Mouse (Mus musculus) neural tube, embryonic 11.5 days (tissue): ENCODE measurements around the gene B3galt1. TPM values are rescaled to one million over a fixed set of nuclear protein-coding genes. Genes with fewer than 3 reads are reported as not detected.
A peak's percentile ranks its signal among the peaks of the same experiment; 100 is the strongest.

Experiments used
- ATAC-seq: fragments of 200-750 bp; cut with Nextera tagmentation; 2 replicates; pipeline ENCODE4 v1.8.0; 2017; ENCODE audit warnings: moderate number of reproducible peaks, mild to moderate bottlenecking, moderate TSS enrichment, moderate library complexity; ENCODE audit not compliant: insufficient read depth, low FRiP score, low TSS enrichment
- DNase-seq: peaks from one replicate; pipeline ENCODE4 v3.0.0-alpha.2; 2015; ENCODE audit warnings: low spot score
- H3K27ac ChIP-seq: fragments of 300-500 bp; sonication (generic); 2 replicates; pipeline ENCODE4 v1.5.1; 2014; ENCODE audit warnings: low read depth, mild to moderate bottlenecking, low read length
- H3K27me3 ChIP-seq: fragments of 300-500 bp; sonication (generic); 2 replicates; pipeline ENCODE4 v1.6.1; 2014; ENCODE audit warnings: mild to moderate bottlenecking, low read length, mixed read lengths; ENCODE audit not compliant: control insufficient read depth, insufficient read depth
- H3K36me3 ChIP-seq: fragments of 300-500 bp; sonication (generic); 2 replicates; pipeline ENCODE4 v1.6.1; 2014; ENCODE audit warnings: mild to moderate bottlenecking, low read length, moderate library complexity, mixed read lengths; ENCODE audit not compliant: control insufficient read depth, insufficient read depth
- H3K4me1 ChIP-seq: fragments of 300-500 bp; sonication (generic); 2 replicates; pipeline ENCODE4 v1.6.1; 2014; ENCODE audit warnings: low read length, mixed read lengths; ENCODE audit not compliant: control insufficient read depth, insufficient read depth
- H3K4me2 ChIP-seq: fragments of 300-500 bp; sonication (generic); 2 replicates; pipeline ENCODE4 v1.6.1; 2014; ENCODE audit warnings: low read depth, mild to moderate bottlenecking, moderate library complexity
- H3K4me3 ChIP-seq: fragments of 300-500 bp; sonication (generic); 2 replicates; pipeline ENCODE4 v1.5.1; 2014; ENCODE audit warnings: low read depth, low read length
- H3K9ac ChIP-seq: fragments of 300-500 bp; sonication (generic); 2 replicates; pipeline ENCODE4 v1.6.1; 2014; ENCODE audit warnings: mild to moderate bottlenecking, low read length
- H3K9me3 ChIP-seq: fragments of 300-500 bp; sonication (generic); 2 replicates; pipeline ENCODE4 v1.6.1; 2016; ENCODE audit warnings: low read length; ENCODE audit not compliant: control insufficient read depth
- WGBS: fragments of 180-500 bp; shearing (Covaris S2); extraction: QIAGEN DNeasy Blood & Tissue Kit; methylation state at CpG from one replicate; pipeline ENCODE4 v1.1.7; 2014; 5-methylcytosine and 5-hydroxymethylcytosine counted together
- polyA plus RNA-seq: library from polyadenylated mRNA; unstranded; fragments of >200 nt; fragmentation: Nextera tagmentation; extraction: Ambion mirVana; gene quantifications from 2 replicates; pipeline ENCODE4 v1.2.1, GENCODE M21; 2014

B3galt1 gene
- polyA plus RNA-seq, 1 experiment from 2014 or later, result 21.1 TPM

DNA sequence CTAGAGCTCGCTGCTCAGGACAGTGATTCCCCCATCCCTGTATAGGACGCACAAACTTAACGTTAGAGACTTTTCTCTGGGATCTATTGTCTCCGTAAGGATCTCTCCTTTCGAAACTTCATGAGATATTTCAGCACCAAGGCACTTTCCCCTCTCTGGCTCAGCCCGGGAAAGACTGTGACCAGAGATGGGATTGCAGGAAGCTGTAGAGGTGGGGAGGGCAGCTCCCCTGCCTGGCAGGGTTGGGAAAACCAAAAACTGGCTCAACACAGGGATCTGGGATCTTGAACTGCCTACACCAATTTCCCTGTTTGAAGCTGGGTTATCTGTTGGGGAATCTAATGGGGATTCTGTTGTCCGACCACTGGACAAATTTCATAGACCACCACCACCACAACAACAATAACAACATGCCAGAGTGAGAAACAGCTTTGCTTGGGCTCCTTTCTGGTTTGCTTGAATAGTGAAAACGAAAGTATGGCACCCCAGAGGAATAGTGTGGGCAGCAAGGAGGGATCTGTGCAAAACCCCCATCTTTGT is 1.5 kb downstream of the B3galt1 start:
- Histone ChIP-seq H3K27me3 (no peaks in the 10 kb centered on the region), H3K4me1 (no peaks in the 10 kb centered on the region; the same call in 1 of the 2 replicates), H3K36me3 (no peaks in the 10 kb centered on the region), H3K4me2 (peak overlapping the region; percentile 81), H3K27ac (no peak overlapping the region), H3K9ac (peak overlapping the region; percentile 73), H3K9me3 (no peaks in the 10 kb centered on the region), H3K4me3 (peak overlapping the region; percentile 78)
- DNase-seq (peak; percentile 12), ATAC-seq (no peak)
- WGBS, result 15% methylated on average over 8 of the region's 8 CpGs

DNA sequence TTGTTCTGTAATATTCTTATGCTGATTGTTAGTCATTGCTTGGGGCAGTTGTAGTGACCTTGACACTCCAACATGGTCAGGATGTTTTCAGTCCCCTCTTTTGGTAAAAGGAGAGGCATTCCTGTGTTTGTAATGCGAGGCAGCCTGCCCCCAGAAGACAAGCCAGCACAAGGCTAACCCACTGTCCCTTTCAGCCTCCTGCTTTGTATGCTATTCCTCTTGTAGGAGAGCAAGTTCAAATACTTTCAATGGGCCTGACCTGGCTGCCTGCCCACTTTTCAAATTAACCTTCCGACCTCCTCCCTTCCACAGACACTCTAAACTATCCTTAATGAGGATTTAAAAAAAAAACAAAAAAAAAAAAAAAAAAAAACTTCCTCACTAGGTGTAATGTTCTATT is 11.0 kb downstream of the B3galt1 start:
- no peak for DNase-seq
- WGBS, result 61% methylated on average over 2 of the region's 2 CpGs
- Histone ChIP-seq H3K4me1 (no peaks in the 10 kb centered on the region), H3K27me3 (no peaks in the 10 kb centered on the region), H3K27ac (no peak overlapping the region), H3K4me2 (no peak overlapping the region), H3K9me3 (no peaks in the 10 kb centered on the region), H3K9ac (no peak overlapping the region), H3K4me3 (no peak overlapping the region), H3K36me3 (no peaks in the 10 kb centered on the region)
- ATAC-seq, result no peak

DNA sequence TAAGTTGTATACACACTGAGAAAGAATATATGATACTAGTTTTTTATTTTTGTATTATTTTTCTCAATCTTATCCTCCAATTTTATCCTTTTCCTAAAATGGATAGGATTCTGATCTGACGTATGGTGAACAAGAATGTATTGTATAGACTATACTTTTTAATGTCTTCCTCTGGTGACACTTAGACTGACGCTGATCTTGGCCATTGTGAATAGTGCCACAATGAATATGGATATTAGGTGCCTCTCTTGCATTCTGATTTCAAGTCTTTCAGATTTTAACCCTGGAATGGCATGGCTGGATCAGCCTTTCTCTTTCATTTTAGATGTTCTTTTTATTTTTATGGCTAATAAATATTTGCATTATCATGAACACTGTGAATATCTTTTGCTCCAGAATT is 17.4 kb downstream of the B3galt1 start:
- Histone ChIP-seq H3K4me3 (no peak overlapping the region), H3K9me3 (no peaks in the 10 kb centered on the region), H3K36me3 (no peaks in the 10 kb centered on the region), H3K27ac (no peak overlapping the region), H3K27me3 (no peaks in the 10 kb centered on the region), H3K4me2 (no peak overlapping the region), H3K9ac (no peak overlapping the region), H3K4me1 (no peaks in the 10 kb centered on the region)
- 41% methylated on average over 2 of the region's 2 CpGs for WGBS
- no peak for ATAC-seq
- DNase-seq, result no peak

DNA sequence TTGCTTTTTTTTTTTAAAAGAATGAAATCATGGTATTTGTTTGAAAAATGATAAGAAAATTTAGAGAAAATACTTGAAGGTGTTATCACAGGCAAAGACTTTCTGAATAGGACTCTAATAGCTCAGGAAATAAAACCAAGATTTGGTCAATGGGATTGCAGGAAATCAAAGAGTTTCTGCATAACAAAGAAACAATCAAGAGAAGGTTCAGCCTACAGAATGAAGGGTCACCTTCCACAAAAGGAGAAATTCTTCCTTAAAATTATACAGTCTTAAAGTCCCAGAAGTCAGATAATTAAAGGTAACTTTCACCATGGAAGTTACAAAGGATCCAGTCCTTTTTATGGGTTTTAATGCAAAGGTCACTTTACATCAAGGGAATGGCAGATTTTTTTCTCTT is 24.7 kb downstream of the B3galt1 start:
- Histone ChIP-seq H3K9me3 (no peaks in the 10 kb centered on the region), H3K4me3 (no peak overlapping the region), H3K4me2 (no peak overlapping the region), H3K36me3 (no peaks in the 10 kb centered on the region), H3K9ac (no peak overlapping the region), H3K4me1 (no peaks in the 10 kb centered on the region), H3K27ac (no peak overlapping the region), H3K27me3 (no peaks in the 10 kb centered on the region)
- DNase-seq (no peak), ATAC-seq (no peak)

- Histone ChIP-seq H3K9me3 (no peaks in the 10 kb centered on the region), H3K36me3 (no peaks in the 10 kb centered on the region), H3K4me3 (no peak overlapping the region), H3K4me2 (no peak overlapping the region), H3K27me3 (no peaks in the 10 kb centered on the region), H3K4me1 (no peaks in the 10 kb centered on the region), H3K9ac (no peak overlapping the region), H3K27ac (no peak overlapping the region)
- ATAC-seq (no peak), DNase-seq (no peak)
- 86% methylated on average over 7 of the region's 7 CpGs for WGBS
These were observed 26.4 kb downstream of the B3galt1 start for GRCm38 (mm10) chr2:67591831-67592629.

GRCm38 (mm10) chr2:67622902-67623301 is 57.2 kb downstream of the B3galt1 start:
- H3K27me3 ChIP-seq, result no peaks in the 10 kb centered on the region
- no peak for DNase-seq
- no peak overlapping the region for H3K4me2 ChIP-seq
- H3K36me3 ChIP-seq, result no peaks in the 10 kb centered on the region
- no peak for ATAC-seq
- no peaks in the 10 kb centered on the region for H3K4me1 ChIP-seq
- no peak overlapping the region for H3K9ac ChIP-seq
- no peaks in the 10 kb centered on the region for H3K9me3 ChIP-seq
- no peak overlapping the region for H3K27ac ChIP-seq
- no peak overlapping the region for H3K4me3 ChIP-seq

GRCm38 (mm10) chr2:67627667-67628066 is 62.0 kb downstream of the B3galt1 start:
- Histone ChIP-seq H3K27ac (no peak overlapping the region), H3K9ac (no peak overlapping the region), H3K27me3 (no peaks in the 10 kb centered on the region), H3K4me2 (no peak overlapping the region), H3K4me3 (no peak overlapping the region), H3K4me1 (no peaks in the 10 kb centered on the region), H3K36me3 (no peaks in the 10 kb centered on the region), H3K9me3 (no peaks in the 10 kb centered on the region)
- WGBS, result 76% methylated on average over 3 of the region's 3 CpGs
- no peak for ATAC-seq
- no peak for DNase-seq

GRCm38 (mm10) chr2:67628289-67628688 is 62.6 kb downstream of the B3galt1 start:
- no peak overlapping the region for H3K4me2 ChIP-seq
- H3K27ac ChIP-seq, result no peak overlapping the region
- no peaks in the 10 kb centered on the region for H3K36me3 ChIP-seq
- 84% methylated on average over 3 of the region's 3 CpGs for WGBS
- no peak for DNase-seq
- H3K4me1 ChIP-seq, result no peaks in the 10 kb centered on the region
- H3K27me3 ChIP-seq, result no peaks in the 10 kb centered on the region
- no peak overlapping the region for H3K4me3 ChIP-seq
- H3K9ac ChIP-seq, result no peak overlapping the region
- no peak for ATAC-seq
- H3K9me3 ChIP-seq, result no peaks in the 10 kb centered on the region

GRCm38 (mm10) chr2:67654847-67655246 is 89.2 kb downstream of the B3galt1 start:
- WGBS, result 67% methylated on average over 3 of the region's 3 CpGs
- no peak overlapping the region for H3K4me3 ChIP-seq
- no peak overlapping the region for H3K27ac ChIP-seq
- no peak overlapping the region for H3K4me2 ChIP-seq
- no peaks in the 10 kb centered on the region for H3K36me3 ChIP-seq
- ATAC-seq, result no peak
- no peak overlapping the region for H3K9ac ChIP-seq
- H3K9me3 ChIP-seq, result no peaks in the 10 kb centered on the region
- DNase-seq, result no peak
- H3K4me1 ChIP-seq, result no peaks in the 10 kb centered on the region
- H3K27me3 ChIP-seq, result no peaks in the 10 kb centered on the region
